Mouse (Mus musculus): ENCODE measurements around the gene Slc48a1. TPM values are rescaled to one million over a fixed set of nuclear protein-coding genes. Genes with fewer than 3 reads are reported as not detected.

The Slc48a1 gene
- polyA plus RNA-seq, 1 experiment from 2014 or later = 76.0 TPM

DNA sequence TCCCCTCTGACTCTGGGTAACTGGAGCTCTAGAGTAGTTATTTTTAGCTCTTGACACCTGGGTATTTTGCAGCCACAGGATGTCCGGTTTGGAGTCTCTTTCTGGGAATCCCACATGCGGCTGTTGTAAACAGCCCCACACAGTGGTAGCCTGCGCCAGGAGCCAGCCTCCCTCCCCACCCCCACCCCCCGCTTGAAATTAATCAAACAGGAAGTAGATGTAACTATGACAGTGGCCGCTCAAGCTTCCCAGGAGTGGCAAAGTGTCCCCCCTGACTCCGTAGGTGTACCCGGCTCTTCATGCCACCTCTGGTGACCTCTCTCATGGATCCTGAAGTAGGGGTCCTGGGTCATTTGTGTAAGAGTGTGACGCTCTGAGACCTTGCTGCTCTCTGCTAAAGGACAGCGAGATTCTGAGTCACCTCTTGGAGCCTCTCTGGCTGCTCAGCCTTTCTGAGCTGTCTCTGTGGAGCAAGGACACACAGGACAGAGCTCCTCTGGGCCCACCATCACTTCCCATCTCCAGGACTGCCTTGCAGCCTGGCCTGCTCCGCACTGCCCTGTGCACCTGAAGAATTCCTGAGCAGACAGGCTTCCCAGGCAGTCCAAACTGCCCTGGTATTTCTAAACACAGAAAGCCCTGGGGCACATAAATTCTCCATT lies 43.1 kb downstream of the Slc48a1 start:
- WGBS = 20% methylated on average over 10 of the region's 10 CpGs
- peak; percentile 34 for ATAC-seq (replicated peaks; ENCODE audit: extremely low read depth, insufficient read depth, low FRiP score)
- Histone ChIP-seq H3K4me2 (ENCODE audit: low read depth, low read length) (peak overlapping the region; percentile 36), H3K9ac (ENCODE audit: low read length) (peak overlapping the region; percentile 45), H3K27me3 (ENCODE audit: control insufficient read depth, insufficient read depth, low read length) (no peaks in the 10 kb centered on the region), H3K4me3 (ENCODE audit: low read length) (no peak overlapping the region), H3K27ac (ENCODE audit: low read length) (peak overlapping the region; percentile 85), H3K9me3 (replicated peaks; ENCODE audit: control insufficient read depth, low read length) (no peaks in the 10 kb centered on the region), H3K36me3 (ENCODE audit: control insufficient read depth, insufficient read depth) (0 out of 2 replicates have a peak, but pooled peaks cover 3% of the 10 kb centered on the region), H3K4me1 (ENCODE audit: control insufficient read depth, insufficient read depth, low read length) (peaks cover 61% of the 10 kb centered on the region)

GRCm38 (mm10) chr15:97821983-97822363 lies 43.7 kb downstream of the Slc48a1 start:
- Histone ChIP-seq H3K4me1 (ENCODE audit: control insufficient read depth, insufficient read depth, low read length) (peaks cover 64% of the 10 kb centered on the region), H3K36me3 (ENCODE audit: control insufficient read depth, insufficient read depth) (0 out of 2 replicates have a peak, but pooled peaks cover 3% of the 10 kb centered on the region), H3K9me3 (replicated peaks; ENCODE audit: control insufficient read depth, low read length) (no peaks in the 10 kb centered on the region), H3K4me3 (ENCODE audit: low read length) (no peak overlapping the region), H3K4me2 (ENCODE audit: low read depth, low read length) (peak overlapping the region; percentile 36), H3K27me3 (ENCODE audit: control insufficient read depth, insufficient read depth, low read length) (no peaks in the 10 kb centered on the region), H3K9ac (ENCODE audit: low read length) (peak overlapping the region; percentile 45), H3K27ac (ENCODE audit: low read length) (peak overlapping the region; percentile 85)
- WGBS = 55% methylated on average over 6 of the region's 6 CpGs
- ATAC-seq (replicated peaks; ENCODE audit: extremely low read depth, insufficient read depth, low FRiP score) = no peak

DNA sequence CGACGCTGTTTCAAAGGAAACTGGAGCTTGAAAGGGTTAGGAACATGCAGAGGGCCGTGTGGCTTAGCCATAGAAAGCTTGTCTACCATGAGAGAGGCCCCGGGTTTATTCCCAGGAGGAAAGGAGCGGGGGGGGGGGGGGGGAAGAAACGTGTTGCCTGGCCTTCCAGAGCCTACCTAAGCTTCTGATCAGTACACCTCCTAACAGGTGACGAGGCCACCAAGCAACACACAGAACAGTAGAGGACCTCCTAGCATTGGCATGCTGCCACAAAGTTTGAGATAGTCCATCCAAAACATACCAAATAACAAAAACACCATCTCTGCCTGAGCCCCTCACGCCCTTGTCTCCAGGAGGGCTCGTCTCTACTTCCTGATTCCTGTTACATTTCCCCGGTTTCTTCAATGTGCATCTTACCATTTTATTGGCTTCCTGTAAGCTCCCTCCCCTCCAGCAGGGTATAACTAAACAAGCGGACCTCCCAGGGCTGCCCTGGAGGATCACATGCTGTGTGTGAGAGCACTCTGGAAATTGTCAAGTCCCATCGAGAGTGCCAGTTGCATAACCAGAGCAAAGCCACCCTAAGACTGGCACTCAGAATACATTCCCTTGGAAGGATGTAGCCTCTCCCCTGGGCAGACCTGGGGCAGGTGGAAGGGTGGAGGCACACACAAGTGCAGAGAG lies 44.4 kb downstream of the Slc48a1 start:
- 43% methylated on average over 12 of the region's 12 CpGs for WGBS
- Histone ChIP-seq H3K27me3 (ENCODE audit: control insufficient read depth, insufficient read depth, low read length) (no peaks in the 10 kb centered on the region), H3K27ac (ENCODE audit: low read length) (peak overlapping the region; percentile 85), H3K4me3 (ENCODE audit: low read length) (no peak overlapping the region), H3K9ac (ENCODE audit: low read length) (no peak overlapping the region), H3K4me2 (ENCODE audit: low read depth, low read length) (0 out of 2 replicates have a peak overlapping the region, but pooled peaks have one; percentile 3), H3K36me3 (ENCODE audit: control insufficient read depth, insufficient read depth) (0 out of 2 replicates have a peak, but pooled peaks cover 3% of the 10 kb centered on the region), H3K9me3 (replicated peaks; ENCODE audit: control insufficient read depth, low read length) (no peaks in the 10 kb centered on the region), H3K4me1 (ENCODE audit: control insufficient read depth, insufficient read depth, low read length) (peaks cover 67% of the 10 kb centered on the region)
- no peak for ATAC-seq (replicated peaks; ENCODE audit: extremely low read depth, insufficient read depth, low FRiP score)

DNA sequence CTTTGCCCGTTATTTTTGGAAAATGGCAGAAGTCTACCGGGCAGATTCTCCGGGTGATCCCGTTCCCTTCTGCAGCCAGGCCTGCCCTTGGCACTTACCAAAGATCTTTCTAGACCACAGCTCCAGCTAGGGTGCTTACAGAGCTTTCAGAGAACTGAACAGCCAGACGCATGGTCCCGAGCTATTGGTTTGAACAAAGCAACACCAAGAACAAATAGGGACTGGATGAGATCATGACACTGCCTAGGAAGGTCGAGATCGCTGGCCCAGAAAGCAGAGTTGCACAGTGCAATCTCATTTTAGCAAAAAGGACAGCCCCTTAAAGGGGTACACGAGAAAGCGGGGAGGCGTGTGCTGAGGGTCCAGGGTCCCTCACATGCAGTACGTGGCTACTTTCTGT lies 45.2 kb downstream of the Slc48a1 start:
- H3K4me2 ChIP-seq (ENCODE audit: low read depth, low read length) = no peak overlapping the region
- 0 out of 2 replicates have a peak, but pooled peaks cover 3% of the 10 kb centered on the region for H3K36me3 ChIP-seq (ENCODE audit: control insufficient read depth, insufficient read depth)
- 68% methylated on average over 12 of the region's 12 CpGs for WGBS
- no peak for ATAC-seq (replicated peaks; ENCODE audit: extremely low read depth, insufficient read depth, low FRiP score)
- H3K9me3 ChIP-seq (replicated peaks; ENCODE audit: control insufficient read depth, low read length) = no peaks in the 10 kb centered on the region
- peaks cover 72% of the 10 kb centered on the region for H3K4me1 ChIP-seq (ENCODE audit: control insufficient read depth, insufficient read depth, low read length)
- H3K9ac ChIP-seq (ENCODE audit: low read length) = no peak overlapping the region
- no peaks in the 10 kb centered on the region for H3K27me3 ChIP-seq (ENCODE audit: control insufficient read depth, insufficient read depth, low read length)
- no peak overlapping the region for H3K4me3 ChIP-seq (ENCODE audit: low read length)
- H3K27ac ChIP-seq (ENCODE audit: low read length) = no peak overlapping the region

DNA sequence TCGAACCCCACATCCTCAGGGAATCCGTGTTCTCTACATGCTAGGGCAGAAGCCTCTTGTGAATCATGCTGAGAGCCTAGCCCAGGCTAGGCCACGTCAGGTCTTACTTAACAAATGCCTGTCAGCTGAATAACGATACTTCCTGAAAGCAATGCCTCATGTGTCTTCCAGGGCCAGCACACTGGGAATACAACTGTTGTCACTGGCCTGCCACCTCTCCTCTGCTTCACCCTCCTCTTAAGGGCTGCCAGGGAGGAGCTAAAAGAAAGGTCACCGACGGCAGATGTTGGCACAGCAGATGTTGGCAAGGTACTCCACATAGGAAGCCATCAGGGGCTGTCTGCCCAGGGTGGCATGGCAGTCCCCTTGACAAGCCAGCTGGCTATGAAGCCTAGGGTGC lies 45.7 kb downstream of the Slc48a1 start:
- H3K4me1 ChIP-seq (ENCODE audit: control insufficient read depth, insufficient read depth, low read length) = peaks cover 78% of the 10 kb centered on the region
- ATAC-seq (replicated peaks; ENCODE audit: extremely low read depth, insufficient read depth, low FRiP score) = no peak
- 60% methylated on average over 6 of the region's 6 CpGs for WGBS

DNA sequence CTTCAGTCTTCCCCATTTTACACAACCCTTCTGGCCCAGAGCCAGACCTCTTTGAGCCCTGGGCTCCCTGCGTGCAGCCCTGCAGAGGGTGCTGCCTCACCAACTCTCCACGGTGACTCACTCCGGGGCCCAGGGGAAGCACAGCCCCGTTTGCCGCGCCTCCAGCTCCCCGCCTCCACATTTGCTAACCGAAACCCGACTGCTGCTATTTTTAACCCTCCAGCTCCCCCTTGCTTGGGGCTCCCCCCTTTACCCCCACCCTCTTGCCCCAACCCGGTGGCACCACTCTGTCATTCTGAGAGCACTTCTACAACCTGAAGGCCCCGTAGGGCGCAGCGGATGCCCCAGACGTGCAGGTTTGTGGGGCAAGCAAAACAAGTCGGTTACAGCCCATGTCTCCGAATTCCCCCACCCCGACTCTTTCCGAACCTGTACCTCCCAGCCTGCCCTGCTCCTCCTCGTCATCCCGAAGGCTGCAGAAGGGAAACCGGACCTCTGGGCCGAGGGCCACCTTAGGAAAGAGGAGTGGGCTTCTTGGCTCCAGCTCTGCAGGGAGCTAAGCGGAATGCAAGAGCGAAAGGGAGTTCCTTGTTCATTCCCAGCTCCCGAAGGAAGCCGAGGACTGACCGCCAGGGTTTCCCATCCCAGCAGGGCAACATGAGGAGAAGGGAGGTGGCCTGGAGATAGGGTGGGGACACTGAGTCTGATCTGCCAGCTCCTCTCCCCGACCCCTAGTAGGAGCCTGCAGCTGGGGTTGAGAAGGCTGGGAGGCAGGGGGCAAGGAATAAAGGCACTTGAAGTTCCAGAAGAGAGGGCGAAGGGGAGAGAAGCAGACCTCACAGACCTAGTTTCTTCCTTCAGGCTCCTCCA lies 47.0 kb downstream of the Slc48a1 start:
- Histone ChIP-seq H3K9ac (ENCODE audit: low read length) (peak overlapping the region; percentile 74), H3K4me3 (ENCODE audit: low read length) (peak overlapping the region; percentile 50), H3K4me2 (ENCODE audit: low read depth, low read length) (peak overlapping the region; percentile 75), H3K27ac (ENCODE audit: low read length) (peak overlapping the region; percentile 88), H3K4me1 (ENCODE audit: control insufficient read depth, insufficient read depth, low read length) (peaks cover 83% of the 10 kb centered on the region), H3K36me3 (ENCODE audit: control insufficient read depth, insufficient read depth) (0 out of 2 replicates have a peak, but pooled peaks cover 3% of the 10 kb centered on the region), H3K27me3 (ENCODE audit: control insufficient read depth, insufficient read depth, low read length) (no peaks in the 10 kb centered on the region), H3K9me3 (replicated peaks; ENCODE audit: control insufficient read depth, low read length) (no peaks in the 10 kb centered on the region)
- WGBS = 6% methylated on average over 29 of the region's 29 CpGs
- ATAC-seq (replicated peaks; ENCODE audit: extremely low read depth, insufficient read depth, low FRiP score) = peak; percentile 68

More for the DNA sequence above, 45.7 kb downstream of the Slc48a1 start:
- H3K4me2 ChIP-seq (ENCODE audit: low read depth, low read length) = no peak overlapping the region
- no peaks in the 10 kb centered on the region for H3K27me3 ChIP-seq (ENCODE audit: control insufficient read depth, insufficient read depth, low read length)
- no peak overlapping the region for H3K4me3 ChIP-seq (ENCODE audit: low read length)
- peak overlapping the region; percentile 88 for H3K27ac ChIP-seq (ENCODE audit: low read length)
- H3K9me3 ChIP-seq (replicated peaks; ENCODE audit: control insufficient read depth, low read length) = no peaks in the 10 kb centered on the region
- 0 out of 2 replicates have a peak, but pooled peaks cover 3% of the 10 kb centered on the region for H3K36me3 ChIP-seq (ENCODE audit: control insufficient read depth, insufficient read depth)
- peak overlapping the region; percentile 74 for H3K9ac ChIP-seq (ENCODE audit: low read length)

DNA sequence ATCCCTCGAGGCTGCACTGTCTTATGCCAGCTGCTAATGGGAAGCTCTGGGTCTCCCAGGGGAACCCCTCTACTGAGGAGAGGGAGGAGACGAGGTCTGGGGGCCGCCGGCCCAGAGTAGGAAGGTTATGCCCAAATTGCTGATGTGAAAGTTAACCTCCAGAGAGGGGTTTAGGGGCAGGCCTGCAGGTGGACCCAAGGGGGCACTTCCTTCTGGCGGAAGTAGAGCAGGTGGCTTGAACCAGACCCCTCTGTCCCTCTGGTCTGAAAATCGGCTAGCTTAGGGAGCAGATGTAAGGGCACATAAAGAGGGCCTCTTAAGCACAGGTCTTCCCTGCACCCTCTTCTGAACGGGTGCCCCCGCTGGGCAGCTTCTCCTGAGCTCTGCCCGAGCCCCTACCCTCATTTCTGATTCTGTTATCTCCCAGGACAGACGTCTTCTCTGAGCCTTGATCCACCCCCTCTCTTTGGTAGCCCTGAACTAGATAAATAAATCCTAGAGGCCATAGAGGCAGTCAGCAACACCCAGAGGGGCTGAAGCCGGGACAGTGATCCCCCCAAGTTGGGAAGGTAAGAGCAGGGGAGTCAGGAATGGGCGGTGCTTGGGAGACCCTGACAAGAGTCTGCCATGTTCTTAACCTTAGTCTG lies 47.7 kb downstream of the Slc48a1 start:
- 50% methylated on average over 12 of the region's 12 CpGs for WGBS
- H3K27me3 ChIP-seq (ENCODE audit: control insufficient read depth, insufficient read depth, low read length) = no peaks in the 10 kb centered on the region
- H3K4me2 ChIP-seq (ENCODE audit: low read depth, low read length) = peak overlapping the region; percentile 75
- no peak for ATAC-seq (replicated peaks; ENCODE audit: extremely low read depth, insufficient read depth, low FRiP score)
- no peaks in the 10 kb centered on the region for H3K9me3 ChIP-seq (replicated peaks; ENCODE audit: control insufficient read depth, low read length)
- peak overlapping the region; percentile 50 for H3K4me3 ChIP-seq (ENCODE audit: low read length)
- H3K4me1 ChIP-seq (ENCODE audit: control insufficient read depth, insufficient read depth, low read length) = peaks cover 77% of the 10 kb centered on the region
- no peaks in the 10 kb centered on the region for H3K36me3 ChIP-seq (ENCODE audit: control insufficient read depth, insufficient read depth)
- H3K27ac ChIP-seq (ENCODE audit: low read length) = peak overlapping the region; percentile 88
- peak overlapping the region; percentile 74 for H3K9ac ChIP-seq (ENCODE audit: low read length)

DNA sequence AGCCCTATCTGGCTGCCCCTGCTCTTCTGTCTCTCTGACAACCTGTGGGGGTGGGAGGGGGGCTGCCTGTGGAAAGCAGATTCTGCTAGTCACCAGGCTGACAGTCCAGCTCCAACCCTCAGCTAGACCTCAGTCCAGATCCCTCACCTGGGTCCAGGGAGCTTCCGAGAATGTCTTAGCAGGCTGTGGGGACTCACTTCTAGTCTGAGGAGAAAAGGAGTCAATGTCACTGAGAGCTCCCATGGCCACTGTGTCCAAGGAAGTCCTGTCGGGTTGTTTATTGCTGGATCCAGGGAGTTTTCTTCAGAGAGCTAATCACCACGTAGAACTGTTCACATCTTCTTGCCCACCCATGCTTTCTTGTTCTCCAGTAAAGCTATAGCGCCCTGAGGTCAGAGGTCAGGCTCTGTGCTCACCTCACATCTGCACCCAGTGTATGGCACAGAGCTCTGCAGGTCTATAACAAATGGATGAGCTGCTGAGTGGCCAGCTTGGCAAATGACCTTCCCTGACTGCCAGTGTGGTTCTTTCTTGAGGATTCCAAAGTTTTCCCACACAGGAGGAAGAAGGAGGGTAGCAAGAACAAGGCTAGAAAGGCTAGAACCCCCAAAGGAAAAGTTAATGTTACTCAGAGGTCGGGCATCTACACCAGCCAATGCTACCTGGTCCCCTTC lies 48.4 kb downstream of the Slc48a1 start:
- peaks cover 70% of the 10 kb centered on the region for H3K4me1 ChIP-seq (ENCODE audit: control insufficient read depth, insufficient read depth, low read length)

More for the DNA sequence above, 48.4 kb downstream of the Slc48a1 start:
- H3K4me3 ChIP-seq (ENCODE audit: low read length) = no peak overlapping the region
- H3K27ac ChIP-seq (ENCODE audit: low read length) = no peak overlapping the region; the same call in 1 of the 2 replicates
- H3K9ac ChIP-seq (ENCODE audit: low read length) = no peak overlapping the region; the same call in 1 of the 2 replicates
- no peaks in the 10 kb centered on the region for H3K9me3 ChIP-seq (replicated peaks; ENCODE audit: control insufficient read depth, low read length)
- no peaks in the 10 kb centered on the region for H3K27me3 ChIP-seq (ENCODE audit: control insufficient read depth, insufficient read depth, low read length)
- 66% methylated on average over 5 of the region's 5 CpGs for WGBS
- H3K36me3 ChIP-seq (ENCODE audit: control insufficient read depth, insufficient read depth) = no peaks in the 10 kb centered on the region
- H3K4me2 ChIP-seq (ENCODE audit: low read depth, low read length) = no peak overlapping the region; the same call in 1 of the 2 replicates
- ATAC-seq (replicated peaks; ENCODE audit: extremely low read depth, insufficient read depth, low FRiP score) = no peak
